Mouse (Mus musculus) cerebellum, postnatal 25 days (tissue): ENCODE data around the gene Celsr2.

Experiments used
- DNase-seq, 2 experiments: peaks; one replicate each; pipeline ENCODE4 v3.0.0; 2021; ENCODE audit warnings: mixed read lengths in 2 of 2

The Celsr2 gene

GRCm38 (mm10) chr3:108414857-108415830 is at the start of gene Celsr2:
Celsr2 (minus strand) TSS chr3:108415552.
- DNase-seq: peak; percentile 57 to 61

GRCm38 (mm10) chr3:108458866-108459265 is 43.5 kb upstream of the Celsr2 start:
- DNase-seq: peak in 1 of 2 experiments; percentile 41

DNA sequence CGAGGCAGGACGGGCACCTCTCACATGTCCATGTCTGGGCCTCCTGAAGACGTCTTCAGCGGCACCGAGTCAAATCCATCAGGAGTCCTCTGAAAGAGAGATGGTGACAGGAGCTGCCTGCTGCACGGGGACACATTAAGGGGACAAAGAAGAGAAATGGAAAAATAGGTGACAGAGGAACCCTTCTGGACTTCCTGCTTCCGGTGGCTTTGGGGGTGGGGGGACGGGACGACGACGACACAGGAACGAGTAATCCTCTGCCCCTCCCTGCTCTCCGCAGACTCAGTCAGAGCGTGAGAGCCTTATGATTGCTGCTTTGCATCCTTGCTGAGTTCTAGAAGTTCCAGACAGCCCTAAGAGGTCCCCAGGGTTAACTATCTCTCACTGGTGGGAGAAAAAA is 43.0 kb upstream of the Celsr2 start:
- DNase-seq: no peak

- DNase-seq: no peak
Observed at GRCm38 (mm10) chr3:108454172-108454571, 38.8 kb upstream of the Celsr2 start.

DNA sequence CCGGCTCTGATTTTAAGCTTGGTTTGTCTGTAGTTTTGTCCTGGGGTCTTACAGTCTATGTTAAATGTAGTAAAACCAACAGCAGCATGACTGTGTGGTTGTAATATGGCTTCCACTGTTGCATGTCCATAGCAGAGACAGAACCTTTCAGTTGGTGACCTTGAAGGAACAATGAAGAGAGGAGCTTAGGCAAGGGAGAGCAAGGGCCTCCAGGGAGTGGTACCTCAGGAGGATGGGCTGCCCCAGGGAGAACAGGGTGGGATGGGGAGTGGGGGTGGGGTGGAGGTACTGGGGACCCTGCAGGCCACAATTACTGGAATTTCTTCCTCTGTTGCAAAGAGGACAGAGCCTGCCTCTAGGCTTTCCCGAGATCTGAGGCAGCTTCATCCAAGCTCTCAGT is 36.6 kb upstream of the Celsr2 start:
- no peak for DNase-seq

DNA sequence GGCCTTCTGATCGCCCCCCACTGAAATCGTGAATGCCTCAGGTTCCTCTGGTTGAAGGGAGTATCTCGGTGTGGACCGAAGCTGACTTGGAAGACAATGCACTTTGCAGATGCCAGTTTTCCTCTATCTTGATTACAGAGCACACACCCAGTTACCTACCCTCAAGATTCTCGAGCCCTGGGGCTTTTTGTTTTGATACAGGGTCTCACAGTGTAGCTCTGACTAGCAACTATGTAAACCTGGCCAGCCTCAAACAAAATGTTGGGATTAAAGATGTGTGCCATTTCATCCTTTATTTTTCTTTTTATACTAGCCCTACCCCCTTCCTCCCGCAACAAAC is 30.0 kb upstream of the Celsr2 start:
- no peak for DNase-seq

- DNase-seq: peak; percentile 92 to 96
Observed at GRCm38 (mm10) chr3:108444698-108445365, 29.5 kb upstream of the Celsr2 start, which contains the start of gene Sars. Sars (minus strand) TSS chr3:108445209.

DNA sequence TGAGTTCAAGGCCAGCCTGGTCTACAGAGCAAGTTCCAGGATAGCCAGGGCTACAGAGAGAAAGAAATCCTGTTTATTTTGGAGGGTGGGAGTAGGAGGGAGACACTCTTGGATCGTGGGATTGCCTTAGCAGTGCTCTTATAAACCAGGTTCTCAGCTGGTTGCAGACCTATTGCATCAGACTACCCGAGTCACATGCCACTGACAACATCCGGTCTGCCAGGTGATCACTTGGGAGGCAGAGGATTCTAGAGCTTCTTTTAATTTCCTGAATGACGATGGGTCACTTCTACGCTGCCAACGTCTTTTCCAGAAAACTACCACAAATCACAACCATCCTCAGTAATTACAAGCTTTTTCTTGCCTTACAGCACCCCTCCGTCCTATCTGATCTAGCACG is 28.7 kb upstream of the Celsr2 start:
- DNase-seq: peak; percentile 22 to 53

GRCm38 (mm10) chr3:108436380-108436714 is 21.0 kb upstream of the Celsr2 start:
- no peak for DNase-seq

DNA sequence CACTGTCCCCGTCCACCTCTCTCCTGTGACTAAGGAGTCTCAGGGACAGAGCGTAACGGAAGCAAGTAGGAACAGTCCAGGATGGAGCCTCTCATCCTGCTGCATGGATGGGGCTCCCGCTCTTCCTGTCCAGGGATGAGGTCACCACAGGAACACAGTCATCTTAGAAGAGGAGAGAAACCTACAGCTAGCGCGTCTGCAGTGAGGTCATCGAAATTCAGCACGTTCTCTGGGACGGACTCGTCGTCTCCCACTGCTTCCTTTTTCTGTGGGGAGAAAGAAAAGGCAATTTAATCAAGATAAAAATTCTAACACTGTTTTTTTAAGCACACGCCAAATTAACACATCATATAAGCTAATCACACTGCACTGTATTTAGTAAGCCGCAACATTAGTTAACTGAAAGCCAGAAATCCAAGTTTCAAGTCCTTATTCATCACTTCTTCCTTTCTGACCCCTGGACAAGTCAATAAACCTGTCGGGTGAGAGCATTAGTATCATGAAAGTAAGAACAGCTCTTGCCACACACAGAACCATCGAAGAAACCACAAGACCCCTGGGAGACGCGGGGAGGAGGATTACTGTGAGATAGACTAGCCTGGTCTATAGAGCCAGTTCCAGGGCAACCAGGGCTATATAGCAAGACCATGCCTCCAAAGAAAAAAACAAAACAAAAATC is 20.5 kb upstream of the Celsr2 start:
- DNase-seq: no peak

DNA sequence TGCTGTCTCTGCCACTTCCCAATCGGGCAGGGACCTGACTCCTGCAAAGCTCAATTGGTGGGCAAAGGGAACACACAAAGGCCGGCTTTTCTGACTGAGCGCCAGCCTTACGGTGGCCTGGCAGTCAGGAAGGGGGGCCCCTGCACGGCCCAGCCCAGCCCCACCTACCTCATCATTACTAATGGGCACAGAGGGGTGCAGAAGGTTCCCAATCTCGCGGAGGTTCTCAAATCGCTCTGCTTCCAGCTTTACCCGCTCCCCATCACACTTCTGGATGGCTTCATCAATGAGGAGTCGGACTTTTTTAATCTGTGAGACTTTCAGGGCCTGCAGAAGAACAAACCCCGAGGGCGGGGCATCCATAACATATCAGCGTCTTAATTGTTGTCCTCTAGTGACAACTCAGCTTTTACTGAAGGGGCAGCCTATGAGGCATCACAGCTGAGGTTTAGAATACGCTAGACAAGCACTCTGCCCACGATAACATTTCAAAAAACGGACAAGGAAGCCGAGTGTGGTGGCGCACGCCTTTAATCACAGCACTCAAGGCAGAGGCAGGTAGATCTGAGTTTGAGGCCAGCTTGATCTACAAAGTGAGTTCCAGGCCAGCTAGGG is 18.6 kb upstream of the Celsr2 start:
- DNase-seq: no peak

DNA sequence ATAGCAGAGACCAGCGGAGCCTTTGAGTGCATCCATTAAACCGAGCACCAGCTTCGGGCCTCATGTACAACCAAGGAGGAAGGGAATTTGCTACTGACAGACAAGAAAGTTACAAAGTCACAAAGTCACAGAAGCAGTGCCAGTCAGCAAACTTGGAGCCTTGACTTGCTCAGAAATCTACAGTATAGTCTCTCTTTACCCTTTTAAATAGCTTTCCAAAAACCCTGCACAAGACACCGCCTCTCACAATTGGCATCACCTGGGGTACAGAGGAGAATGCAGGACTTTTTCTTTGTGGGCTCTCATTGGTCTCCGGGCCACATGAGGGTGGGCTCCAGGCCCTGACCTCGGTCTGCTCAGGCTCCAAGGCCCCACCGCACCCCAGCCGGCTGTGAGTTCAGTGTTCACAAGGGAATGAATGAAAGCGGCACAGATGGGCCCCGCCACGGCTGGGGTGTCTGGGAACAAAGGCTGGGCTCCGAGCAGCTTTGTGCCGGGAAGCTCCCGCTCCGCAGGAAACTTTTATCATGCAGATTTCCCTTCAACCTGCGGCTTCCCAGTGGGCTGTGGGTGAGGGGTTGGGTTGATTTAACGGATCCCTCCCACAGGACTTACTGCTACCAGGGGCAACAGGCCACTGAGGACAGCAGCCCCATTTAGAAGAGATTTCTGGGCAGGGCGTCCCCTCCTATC is 18.0 kb upstream of the Celsr2 start:
- DNase-seq: no peak

DNA sequence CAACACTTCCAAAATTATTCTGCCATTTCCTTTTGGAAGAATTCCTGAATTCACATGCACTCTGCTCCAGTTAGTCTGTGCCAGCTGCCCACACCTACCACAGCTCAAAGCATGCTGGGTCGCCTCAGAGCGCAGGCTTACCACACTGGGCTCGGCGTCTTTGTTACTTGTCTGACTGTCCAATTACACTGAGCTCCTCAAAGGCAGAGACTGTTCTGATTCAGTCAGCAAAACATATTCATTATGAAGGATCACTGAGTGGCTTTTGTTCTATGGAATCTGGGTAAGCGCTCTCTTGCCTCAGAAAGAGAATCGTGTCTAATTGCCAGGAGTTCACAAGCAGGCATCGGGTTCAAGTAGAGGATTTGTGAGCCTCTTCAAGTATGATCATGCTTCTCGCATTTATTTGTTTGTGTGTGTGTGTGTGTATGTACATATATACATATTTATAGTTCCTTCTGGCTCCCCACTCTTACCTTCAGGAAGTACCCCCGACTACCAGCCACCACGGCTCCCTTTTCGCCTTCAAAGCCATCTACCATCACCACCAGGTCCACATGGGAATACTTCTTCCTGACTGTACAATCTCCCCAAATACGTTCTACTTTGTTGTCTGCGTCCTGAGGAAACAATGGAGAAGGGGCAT is 17.3 kb upstream of the Celsr2 start:
- no peak for DNase-seq

DNA sequence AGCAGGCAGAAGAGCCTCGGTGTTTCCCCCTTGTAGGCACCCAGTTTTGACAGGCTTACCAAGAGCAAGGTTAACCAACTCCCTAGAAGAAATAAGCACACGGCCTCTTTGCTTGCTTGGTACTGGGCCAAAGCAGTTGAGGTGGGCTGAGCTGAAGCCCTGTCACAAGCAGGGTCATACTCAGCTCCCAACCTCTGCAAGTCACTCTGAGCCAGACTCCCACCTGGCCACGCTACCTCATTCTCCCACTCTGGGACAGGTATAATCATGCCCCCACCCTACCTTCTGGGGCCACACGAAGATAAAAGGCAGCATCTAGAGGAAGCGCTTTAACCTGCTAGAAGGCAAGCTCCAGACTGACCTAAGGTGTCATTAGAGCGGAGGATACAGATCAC is 10.3 kb upstream of the Celsr2 start:
- DNase-seq: no peak

DNA sequence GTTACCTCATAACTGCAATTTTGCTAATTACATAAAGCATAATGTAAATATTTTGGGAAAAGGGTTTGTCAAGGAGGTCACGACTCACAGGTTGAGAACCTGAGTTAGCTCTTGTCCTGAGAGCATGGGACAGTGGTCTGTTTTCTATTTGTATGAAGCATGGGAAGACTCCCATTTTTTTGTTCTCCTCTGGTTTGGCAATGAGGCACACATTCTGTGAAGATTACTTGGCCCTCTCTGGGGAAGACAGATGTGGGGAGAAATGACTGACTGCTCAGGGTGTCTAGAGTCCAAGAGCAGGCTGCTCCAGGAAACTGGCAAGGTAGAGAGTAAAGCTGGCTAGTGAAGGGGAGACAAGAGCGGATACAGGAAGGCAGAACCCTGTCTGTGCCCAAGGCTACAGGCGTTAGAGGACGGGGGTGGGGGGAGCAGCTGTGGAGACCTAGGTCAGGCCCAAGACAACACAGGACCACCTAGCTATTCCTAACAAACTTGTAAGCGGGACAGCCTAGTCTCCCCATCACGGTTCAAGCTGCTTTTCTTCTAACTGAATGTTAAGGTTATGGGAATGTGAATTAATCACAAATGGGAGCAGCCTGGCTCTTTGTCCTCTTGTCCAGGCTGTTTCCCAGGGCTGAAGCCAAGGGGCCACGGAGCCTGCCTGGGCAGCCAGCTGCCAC is 9.7 kb upstream of the Celsr2 start:
- no peak for DNase-seq

GRCm38 (mm10) chr3:108423844-108424801 is 8.8 kb upstream of the Celsr2 start:
- peak; percentile 78 to 87 for DNase-seq

DNA sequence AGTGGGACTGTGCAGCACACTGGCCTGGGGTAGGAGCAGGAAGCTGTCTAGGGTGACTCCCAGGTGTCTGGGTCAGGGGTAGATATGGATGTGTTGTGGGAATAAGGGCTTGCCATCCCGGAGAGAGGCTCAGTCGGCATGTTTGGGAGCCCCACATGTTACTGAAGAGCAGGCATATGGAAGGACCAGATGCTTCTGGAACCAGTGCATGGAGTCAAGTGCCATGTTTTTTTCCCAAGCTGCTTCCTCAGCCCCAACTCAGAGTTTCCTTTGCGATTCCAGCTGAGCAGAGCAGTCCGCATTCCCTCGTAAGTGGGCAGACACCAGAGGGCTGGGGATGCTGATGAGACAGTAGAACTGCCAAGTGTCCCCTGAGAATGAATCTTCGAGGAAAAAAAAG is 7.7 kb upstream of the Celsr2 start:
- DNase-seq: no peak

- peak; percentile 91 to 95 for DNase-seq
Observed at GRCm38 (mm10) chr3:108415831-108416223, 475 bp upstream of the Celsr2 start.

- no peak for DNase-seq
Observed at GRCm38 (mm10) chr3:108413634-108414360, 1.6 kb downstream of the Celsr2 start.

GRCm38 (mm10) chr3:108411754-108412121 is 3.6 kb downstream of the Celsr2 start:
- peak; percentile 71 to 83 for DNase-seq
